Mouse (Mus musculus) cerebellum, postnatal 4 days (tissue): ENCODE results near the gene Pex11b.
"Not testable (repeated sequence)": the region's sequence is repeated elsewhere in the genome, so short reads cannot be mapped to it uniquely, and the experiment has no call there.

Experiments used
- DNase-seq, 2 experiments: peaks; one replicate each; pipeline ENCODE4 v3.0.0; 2022; ENCODE audit warnings: low spot score in 2 of 2, mixed read lengths in 1 of 2

Pex11b gene

DNA sequence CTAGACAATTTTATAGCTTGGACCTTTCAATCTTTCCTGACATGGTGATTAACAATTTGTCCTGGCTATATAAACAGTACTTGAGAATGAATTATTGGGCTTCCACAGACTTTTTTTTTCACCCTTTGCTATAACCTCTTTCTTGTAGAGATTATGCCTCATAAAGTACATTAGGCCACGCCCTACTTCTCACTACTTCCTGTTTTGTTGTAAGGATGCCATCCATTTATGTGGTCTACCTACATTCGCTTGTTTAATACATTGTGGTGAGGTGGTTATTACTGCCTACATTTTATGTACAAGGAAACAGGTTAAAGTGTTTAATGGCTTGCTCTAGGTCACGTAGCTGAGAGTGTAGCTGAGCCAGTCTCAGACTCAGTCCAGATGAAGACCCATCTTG lies 40.0 kb downstream of the Pex11b start:
- DNase-seq: no peak

DNA sequence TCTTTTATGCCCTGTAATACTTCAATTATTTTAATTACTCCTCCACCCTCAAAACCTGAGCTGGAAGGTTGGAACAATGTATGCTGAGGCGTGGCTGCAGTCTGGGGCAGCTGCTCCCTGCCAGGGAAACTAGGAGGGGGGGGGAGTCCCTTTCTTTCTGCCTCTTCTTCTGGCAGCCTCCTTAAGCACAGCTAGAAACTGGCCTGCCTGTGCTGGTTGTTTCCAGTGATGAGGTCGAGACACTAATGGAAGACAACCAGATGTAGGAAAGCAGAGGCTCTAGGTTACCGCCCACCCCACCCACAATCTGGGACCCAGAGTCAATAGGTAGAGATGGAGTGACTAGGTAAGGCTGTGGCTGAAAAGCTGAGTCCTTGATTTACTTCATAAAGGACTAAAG lies 40.5 kb downstream of the Pex11b start:
- DNase-seq: no peak

DNA sequence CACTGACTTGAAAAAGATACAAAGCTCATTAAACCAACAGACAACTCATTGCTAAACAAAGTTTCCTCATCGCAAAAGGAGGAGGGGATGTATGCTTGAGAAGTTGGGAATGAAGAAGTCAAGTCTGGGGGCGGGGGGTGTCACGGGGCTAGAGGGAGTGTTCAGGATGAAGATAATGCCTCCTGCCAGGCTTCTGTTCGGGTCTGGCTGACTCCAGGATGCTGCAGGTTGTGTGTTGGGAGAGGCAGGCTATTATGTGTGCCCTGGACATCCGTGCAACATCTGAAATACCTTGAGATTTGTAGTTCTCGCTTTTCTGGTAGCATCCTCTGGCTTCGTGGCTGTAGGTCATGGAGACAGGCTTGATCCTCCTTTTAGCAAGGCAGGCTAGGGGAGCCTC lies 43.3 kb downstream of the Pex11b start:
- DNase-seq: no peak

DNA sequence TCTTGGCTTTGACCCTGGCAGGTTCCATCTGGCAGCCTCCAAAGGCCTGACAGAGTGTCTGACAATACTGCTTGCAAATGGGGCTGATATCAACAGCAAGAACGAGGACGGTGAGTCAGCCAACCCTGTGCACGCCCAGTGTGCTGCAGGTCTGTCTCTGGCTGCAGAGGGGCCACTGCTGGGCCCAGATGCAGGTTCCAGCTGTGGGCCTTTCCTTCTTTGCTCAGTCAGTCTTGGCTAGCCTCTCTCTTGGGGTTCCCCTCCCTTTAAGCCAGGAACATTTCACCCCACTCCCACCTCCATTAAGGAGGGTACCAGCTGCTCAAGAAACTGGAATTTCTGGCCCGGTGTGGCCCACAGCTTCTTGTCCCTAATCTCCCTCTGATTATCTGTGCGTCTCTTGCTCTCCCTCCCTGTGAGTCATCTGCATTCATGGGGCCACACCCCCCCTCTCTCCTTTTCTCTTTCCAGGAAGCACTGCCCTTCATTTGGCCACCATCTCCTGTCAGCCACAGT lies 44.0 kb downstream of the Pex11b start:
- no peak for DNase-seq

DNA sequence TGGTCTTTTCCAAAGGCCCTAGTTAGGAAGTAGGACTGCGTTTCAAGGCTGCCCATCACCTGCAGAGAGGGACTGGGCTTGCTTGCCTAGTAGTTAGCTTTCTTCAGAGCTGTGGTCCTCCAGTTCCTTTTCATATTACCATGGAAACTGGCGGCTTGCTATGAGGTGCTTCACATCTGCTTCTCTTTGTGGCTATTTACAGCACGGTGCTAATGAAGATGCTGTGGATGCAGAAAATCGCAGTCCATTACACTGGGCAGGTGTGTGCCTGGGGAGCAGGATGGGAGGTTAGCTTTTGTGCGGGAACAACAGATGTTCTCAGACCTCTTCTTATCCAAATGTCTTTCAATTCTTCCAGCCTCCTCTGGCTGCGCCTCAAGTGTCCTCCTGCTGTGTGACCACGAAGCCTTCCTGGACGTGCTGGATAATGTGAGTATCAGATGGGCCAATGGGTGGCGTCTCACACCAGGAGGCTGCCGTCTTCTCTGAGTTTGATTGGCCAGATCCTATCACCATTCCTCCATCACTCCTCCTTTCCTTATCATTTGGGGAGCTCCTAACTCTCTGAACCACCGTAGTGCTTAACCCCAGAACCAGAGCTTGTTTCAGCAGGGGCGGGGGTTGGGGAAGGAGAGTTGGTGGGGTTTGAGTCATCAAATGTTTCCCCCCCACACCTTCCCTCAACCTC lies 45.2 kb downstream of the Pex11b start:
- no peak for DNase-seq

DNA sequence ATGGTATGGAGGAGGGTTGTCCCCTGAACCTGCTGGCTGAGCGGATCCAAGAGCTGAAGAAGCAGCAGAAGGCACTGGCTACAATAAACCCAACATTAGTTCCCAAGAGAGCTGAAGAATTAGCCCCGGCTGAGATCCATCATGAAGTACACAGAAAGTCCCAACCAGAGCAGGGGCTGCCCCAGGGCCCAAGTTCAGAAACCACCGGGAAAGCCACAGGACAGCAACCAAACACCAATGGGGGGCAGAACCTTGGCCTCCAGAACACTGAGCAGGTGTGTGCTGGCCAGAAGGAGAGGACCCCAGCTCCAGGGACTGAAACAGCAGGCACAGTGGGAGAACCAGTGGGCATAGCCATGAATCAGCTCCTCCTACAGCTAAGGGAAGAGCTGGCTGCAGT lies 48.3 kb downstream of the Pex11b start:
- no peak for DNase-seq

DNA sequence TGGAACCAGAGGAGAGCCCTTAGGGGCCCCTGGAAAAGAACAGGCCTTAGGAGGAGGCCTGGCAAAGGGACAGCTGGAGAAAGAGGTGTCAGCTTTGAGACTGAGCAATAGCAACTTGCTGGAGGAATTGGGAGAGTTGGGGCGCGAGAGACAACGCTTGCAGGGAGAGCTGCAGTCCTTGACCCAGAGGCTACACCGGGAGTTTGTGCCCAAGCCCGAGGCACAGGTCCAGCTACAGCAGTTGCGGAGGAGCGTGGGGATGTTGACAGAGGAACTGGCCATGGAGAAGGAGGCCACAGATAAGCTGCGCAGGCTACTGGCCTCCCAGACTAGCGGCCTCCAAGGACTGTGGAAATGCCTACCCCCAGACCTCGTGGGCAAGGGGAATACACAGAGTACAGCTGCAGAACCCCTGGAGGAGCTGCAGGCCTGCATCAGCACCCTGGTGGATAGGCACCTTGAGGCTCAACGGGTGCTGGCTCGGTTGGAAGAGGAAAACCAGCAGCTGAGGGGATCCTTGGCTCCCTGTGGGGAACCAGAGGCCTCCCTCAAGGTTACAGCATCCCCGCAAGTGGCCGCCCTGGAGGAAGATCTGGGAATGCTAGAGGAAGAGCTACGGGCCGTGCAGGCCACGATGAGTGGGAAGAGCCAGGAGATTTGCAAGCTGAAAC lies 49.1 kb downstream of the Pex11b start:
- DNase-seq: no peak

DNA sequence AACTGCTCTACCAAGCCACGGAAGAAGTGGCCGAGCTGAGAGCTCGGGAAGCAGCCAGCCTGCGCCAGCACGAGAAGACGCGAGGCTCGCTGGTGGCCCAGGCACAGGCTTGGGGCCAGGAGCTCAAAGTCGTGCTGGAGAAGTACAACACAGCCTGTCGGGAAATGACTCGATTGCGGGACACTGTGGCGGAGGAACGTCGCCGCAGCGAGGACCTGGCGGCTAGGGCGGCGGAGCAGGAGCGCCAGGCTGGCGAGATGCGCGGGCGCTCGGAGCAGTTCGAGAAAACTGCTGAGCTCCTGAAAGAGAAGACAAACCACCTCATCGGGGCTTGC lies 49.6 kb downstream of the Pex11b start:
- DNase-seq: no peak

DNA sequence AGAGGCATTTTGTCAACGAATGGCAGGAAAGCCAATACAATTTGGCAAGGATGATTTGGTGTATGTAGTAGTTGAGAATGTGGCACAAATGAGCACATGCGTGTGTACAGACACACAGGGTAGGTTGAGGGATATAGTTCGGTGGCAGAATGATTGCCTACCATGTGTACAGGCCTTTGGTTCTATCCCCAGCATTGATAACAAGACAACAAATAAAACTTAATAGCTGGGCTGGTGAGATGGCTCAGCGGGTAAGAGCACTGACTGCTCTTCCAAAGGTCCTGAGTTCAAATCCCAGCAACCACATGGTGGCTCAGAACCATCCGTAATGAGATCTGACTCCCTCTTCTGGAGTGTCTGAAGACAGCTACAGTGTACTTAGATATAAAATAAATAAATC lies 50.9 kb downstream of the Pex11b start:
- DNase-seq: not testable (repeated sequence)

DNA sequence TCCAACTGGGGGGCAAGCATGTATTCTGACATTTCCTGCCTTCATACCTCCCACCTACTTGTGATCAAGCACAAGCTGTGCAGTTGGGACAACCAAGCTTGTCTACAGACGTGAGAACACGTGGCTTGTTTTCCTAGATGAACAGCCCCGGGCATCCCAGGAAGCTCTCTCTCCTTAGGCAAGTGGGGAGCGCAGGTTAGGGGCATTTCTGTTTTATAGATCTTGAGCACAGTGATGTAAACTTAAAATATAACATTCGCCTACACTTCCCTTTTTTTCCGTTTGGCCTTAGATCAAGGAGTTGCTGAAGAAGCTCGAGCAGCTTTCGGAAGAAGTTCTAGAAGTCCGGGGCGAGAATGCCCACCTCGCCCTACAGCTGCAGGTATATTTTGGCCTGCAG lies 53.7 kb downstream of the Pex11b start:
- no peak for DNase-seq

DNA sequence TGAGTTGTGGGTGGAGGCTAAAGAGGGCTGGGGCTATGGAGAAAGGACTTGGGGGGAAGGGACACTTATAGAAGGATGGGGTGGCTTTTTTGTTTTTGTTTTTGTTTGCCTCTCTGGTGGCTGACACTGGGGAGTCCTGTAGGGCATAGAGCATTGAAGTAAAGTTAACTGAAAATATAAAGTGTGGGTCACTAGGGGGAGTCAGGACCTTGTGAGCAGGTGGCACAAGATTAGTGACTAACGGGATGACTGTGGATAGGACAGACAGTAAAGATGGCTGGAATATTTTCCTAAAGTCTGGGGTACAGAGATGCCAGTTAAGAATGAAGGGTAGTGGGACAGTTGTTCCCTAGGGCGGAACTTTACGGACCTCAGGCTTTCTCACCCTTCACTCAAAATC lies 55.1 kb downstream of the Pex11b start:
- no peak for DNase-seq

DNA sequence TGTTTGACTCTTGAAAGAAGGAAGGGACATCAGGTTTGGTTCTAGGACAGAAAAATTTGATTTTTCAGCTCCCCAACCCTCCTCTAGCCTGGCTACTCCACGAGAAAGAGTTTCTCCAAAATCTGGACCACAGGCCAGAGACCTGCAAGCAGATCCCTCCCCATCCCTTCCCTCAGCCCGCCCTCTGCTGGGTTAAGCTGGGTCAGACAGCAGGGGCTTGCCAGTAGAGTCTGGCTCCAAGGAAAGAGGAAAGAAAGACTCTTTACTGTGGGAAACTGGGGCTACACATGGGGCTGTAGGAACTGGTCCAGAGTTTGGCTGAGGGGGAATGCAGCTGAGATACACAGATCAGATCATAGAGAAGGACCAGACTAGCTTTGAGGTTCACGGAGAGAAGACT lies 57.3 kb downstream of the Pex11b start:
- peak in 1 of 2 experiments; percentile 36 for DNase-seq

DNA sequence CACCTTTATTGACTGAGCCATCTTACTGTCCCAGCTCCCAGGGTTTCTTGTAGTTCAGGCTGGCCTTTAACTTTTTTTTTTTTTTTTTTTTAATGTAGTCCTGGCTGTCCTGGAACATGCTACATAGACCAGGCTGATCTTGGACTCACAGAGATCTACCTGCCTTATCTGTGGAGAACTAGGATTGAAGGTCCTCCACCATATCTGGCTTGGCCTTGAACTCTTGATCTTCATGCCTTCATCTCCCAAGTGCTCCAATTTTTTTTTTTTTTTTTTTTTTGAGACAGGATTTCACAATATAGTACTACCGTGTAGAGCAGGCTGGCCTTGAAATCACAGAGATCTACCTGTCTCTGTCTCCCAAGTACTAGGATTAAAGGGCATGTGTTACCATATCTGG lies 58.4 kb downstream of the Pex11b start:
- no peak for DNase-seq
